Mouse (Mus musculus) thymus, adult 2 months (tissue): ENCODE results near the gene Mrpl18. TPM values are rescaled to one million over a fixed set of nuclear protein-coding genes. Genes with fewer than 3 reads are reported as not detected.
"Not testable (repeated sequence)": the region's sequence is repeated elsewhere in the genome, so short reads cannot be mapped to it uniquely, and the experiment has no call there.

Source experiments
- DNase-seq: peaks from one replicate; pipeline ENCODE4 v3.0.0; 2021
- H3K27ac ChIP-seq: fragments of 200-500 bp; 2 replicates; pipeline ENCODE4 v1.5.1; 2012; ENCODE audit warnings: low read length, control low read depth; ENCODE audit not compliant: control insufficient read depth, insufficient read depth
- H3K27me3 ChIP-seq: fragments of 200-500 bp; 2 replicates; pipeline ENCODE4 v1.6.1; 2012; ENCODE audit warnings: mild to moderate bottlenecking, low read length, moderate library complexity, mixed read lengths; ENCODE audit not compliant: control insufficient read depth, insufficient read depth
- H3K36me3 ChIP-seq: fragments of 200-500 bp; 2 replicates; pipeline ENCODE4 v1.6.1; 2012; ENCODE audit warnings: mild to moderate bottlenecking, low read length, moderate library complexity; ENCODE audit not compliant: control insufficient read depth, insufficient read depth
- H3K4me1 ChIP-seq: fragments of 200-500 bp; replicated peaks from 2 replicates; pipeline ENCODE4 v1.6.1; 2012; ENCODE audit warnings: low read length; ENCODE audit not compliant: control insufficient read depth, insufficient read depth
- H3K4me3 ChIP-seq: fragments of 200-500 bp; 2 replicates; pipeline ENCODE4 v1.5.1; 2012; ENCODE audit warnings: mild to moderate bottlenecking, low read length, control low read depth, moderate library complexity; ENCODE audit not compliant: control insufficient read depth, insufficient read depth
- CTCF ChIP-seq: fragments of 200-500 bp; IDR thresholded peaks from 2 replicates; pipeline ENCODE4 v1.5.1; 2012; ENCODE audit warnings: mild to moderate bottlenecking, control low read depth, low read length, moderate library complexity, borderline replicate concordance; ENCODE audit not compliant: control insufficient read depth, poor library complexity, insufficient read depth; ENCODE audit errors: extremely low read depth
- POLR2A ChIP-seq: fragments of 200-500 bp; IDR thresholded peaks from 2 replicates; pipeline ENCODE4 v1.6.1; 2012; ENCODE audit warnings: mild to moderate bottlenecking, low read length, control low read depth, moderate library complexity; ENCODE audit not compliant: control insufficient read depth, poor library complexity, insufficient read depth; ENCODE audit errors: extremely low read depth
- WGBS: fragments of 180-500 bp; shearing (Covaris S2); methylation state at CpG from one replicate; pipeline ENCODE4 v1.1.7; 2018; 5-methylcytosine and 5-hydroxymethylcytosine counted together
- polyA plus RNA-seq: library from polyadenylated mRNA; depleted of rRNA; stranded (reverse); fragments of >200 nt; gene quantifications from 2 replicates; pipeline ENCODE4 v1.2.3, GENCODE M21; 2012

Gene Mrpl18
- polyA plus RNA-seq, 1 experiment = 48.4 TPM

DNA sequence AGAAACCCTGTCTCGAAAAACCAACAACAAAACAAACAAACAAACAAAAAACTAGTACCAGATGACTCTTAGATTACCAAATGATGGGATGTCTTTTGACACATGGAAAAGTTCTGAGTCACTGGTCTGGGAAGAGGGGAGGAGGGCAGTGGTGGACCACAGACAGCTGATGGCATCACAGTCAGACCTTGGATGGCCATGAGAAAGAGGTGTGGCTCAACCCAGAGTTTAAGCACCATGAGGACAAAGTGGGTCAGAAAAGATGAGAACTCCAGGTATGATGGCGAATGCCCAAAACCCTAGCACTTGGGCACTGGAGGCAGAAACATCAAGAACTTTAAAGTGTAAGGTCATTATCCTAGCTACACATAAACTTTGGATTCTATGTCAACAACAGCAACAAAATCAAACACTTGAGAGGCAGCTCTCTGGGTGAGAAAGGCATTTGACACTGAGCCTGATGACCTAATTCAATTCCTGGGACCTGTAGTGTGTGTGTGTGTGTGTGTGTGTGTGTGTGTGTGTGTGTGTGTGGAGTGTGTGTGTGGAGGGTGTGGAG is 21.3 kb upstream of the Mrpl18 start:
- no peaks in the 10 kb centered on the region for H3K36me3 ChIP-seq
- 90% methylated on average over 2 of the region's 2 CpGs for WGBS
- TF ChIP-seq CTCF = no peak

DNA sequence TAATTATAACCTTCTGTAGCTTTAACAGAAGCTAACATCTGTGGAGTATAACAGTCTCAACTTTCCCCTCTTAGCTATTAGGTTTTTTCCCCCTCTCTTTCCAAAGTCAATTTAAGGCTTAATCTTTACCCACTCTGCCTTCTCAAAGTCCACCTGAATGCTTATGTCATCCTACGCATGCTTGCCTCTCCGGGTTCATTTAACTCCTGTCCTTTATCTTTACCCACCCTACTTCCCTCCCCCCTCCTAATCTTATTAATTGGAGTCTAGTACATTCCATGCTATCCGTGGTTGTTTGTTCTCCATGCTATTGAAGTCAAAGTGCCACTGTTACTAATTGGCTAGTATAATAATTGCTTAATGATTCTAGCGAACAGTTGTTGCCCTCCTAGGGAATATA is 19.6 kb upstream of the Mrpl18 start:
- H3K27me3 ChIP-seq = no peaks in the 10 kb centered on the region
- peaks cover 2% of the 10 kb centered on the region; the same call in 1 of the 2 replicates for H3K4me1 ChIP-seq
- 91% methylated on average over 4 of the region's 4 CpGs for WGBS
- DNase-seq = no peak
- TF ChIP-seq POLR2A (no peak), CTCF (no peak)
- H3K27ac ChIP-seq = no peak overlapping the region
- no peak overlapping the region for H3K4me3 ChIP-seq
- H3K36me3 ChIP-seq = no peaks in the 10 kb centered on the region

More for the DNA sequence above, 21.3 kb upstream of the Mrpl18 start:
- peaks cover 2% of the 10 kb centered on the region; the same call in 1 of the 2 replicates for H3K4me1 ChIP-seq
- DNase-seq = no peak
- no peak overlapping the region for H3K4me3 ChIP-seq
- no peaks in the 10 kb centered on the region; the same call in 1 of the 2 replicates for H3K27me3 ChIP-seq
- H3K27ac ChIP-seq = no peak overlapping the region

DNA sequence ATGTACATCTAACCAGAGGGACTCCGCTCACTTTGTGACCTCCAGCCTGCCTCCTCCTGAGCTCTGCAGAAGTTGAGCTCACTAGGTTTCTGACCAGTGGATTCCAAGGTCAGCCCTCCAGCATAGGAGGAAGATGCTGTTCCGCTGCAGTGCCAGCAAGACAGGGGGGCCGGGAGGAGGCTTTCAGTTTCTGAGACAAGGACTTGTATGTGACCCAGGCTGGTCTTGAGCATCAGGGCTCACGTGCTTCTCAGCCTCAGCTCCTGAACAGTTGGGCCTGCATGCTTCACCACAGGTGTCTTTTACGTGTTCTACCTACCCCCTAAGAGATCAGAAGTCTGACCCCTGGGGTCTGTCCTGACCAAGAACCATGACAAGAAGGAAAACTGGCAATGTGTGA is 15.4 kb upstream of the Mrpl18 start:
- 90% methylated on average over 5 of the region's 5 CpGs for WGBS
- H3K27ac ChIP-seq, H3K27me3 ChIP-seq, H3K4me3 ChIP-seq, DNase-seq, H3K4me1 ChIP-seq, H3K36me3 ChIP-seq: not testable (repeated sequence)

DNA sequence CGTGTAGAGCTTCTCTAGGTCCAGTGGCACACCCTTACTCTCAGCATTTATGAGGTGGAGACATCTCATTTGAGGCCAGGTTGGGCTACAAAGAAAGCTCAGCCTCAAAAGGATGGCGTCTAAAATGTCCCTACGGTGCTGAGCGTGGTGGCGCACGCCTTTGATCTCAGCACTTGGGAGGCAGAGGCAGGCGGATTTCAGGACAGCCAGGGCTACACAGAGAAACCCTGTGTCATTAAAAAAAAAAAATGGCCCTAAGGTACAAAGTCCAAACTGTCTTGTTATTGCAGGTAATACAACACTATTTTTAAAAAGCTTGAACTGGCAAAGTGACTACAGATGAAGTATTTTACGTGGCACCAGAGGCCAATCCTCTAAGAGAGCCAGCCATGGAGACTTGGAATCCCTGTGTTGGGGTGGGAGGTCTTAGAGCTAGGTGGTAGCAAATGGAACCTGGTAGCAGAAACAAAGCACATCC is 9.6 kb upstream of the Mrpl18 start:
- Histone ChIP-seq H3K36me3 (peaks cover 50% of the 10 kb centered on the region), H3K27ac (no peak overlapping the region), H3K27me3 (no peaks in the 10 kb centered on the region), H3K4me3 (no peak overlapping the region), H3K4me1 (no peaks in the 10 kb centered on the region)
- WGBS = 95% methylated on average over 8 of the region's 8 CpGs
- no peak for DNase-seq
- no peak for TF ChIP-seq POLR2A
- TF ChIP-seq CTCF = no peak

DNA sequence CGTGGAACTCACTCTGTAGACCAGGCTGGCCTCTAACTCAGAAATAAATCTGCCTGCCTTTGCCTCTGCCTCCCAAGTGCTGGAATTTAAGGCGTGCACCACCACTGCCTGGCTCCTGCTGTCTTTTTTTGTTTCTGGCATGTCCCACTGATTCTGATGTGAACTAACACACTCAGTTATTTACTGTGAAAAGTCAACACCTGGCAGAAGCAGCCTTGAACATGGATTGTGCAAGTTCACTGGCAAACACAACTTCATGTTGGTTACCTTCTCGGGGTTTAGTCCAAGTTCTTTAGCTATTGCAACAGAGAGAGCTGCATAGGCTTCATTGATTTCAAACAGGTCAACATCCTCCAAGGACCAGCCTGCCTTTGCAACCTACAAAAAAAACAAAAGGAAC is 8.9 kb upstream of the Mrpl18 start:
- DNase-seq = no peak
- Histone ChIP-seq H3K4me3 (no peak overlapping the region), H3K27ac (no peak overlapping the region), H3K36me3 (peaks cover 57% of the 10 kb centered on the region), H3K27me3 (no peaks in the 10 kb centered on the region), H3K4me1 (no peaks in the 10 kb centered on the region)
- WGBS = 96% methylated on average over 3 of the region's 3 CpGs
- TF ChIP-seq CTCF = no peak
- no peak for TF ChIP-seq POLR2A

DNA sequence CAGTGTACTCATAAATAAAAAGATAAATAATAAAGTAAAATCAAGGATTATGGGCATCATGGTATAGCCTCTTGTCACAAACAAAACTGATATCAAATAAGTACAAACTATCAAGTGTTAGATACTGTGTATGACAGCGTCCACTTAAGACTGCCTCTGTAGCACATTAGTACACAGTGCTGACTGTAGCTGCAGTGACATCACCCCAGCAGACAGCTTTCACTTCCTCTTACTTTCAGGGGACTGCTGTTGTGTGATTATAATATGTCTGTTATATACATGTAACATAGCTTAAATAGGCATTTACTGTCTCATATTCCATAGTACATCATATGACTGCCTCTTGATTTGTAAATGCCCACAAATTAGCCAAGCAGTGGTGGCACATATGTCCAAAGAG is 4.9 kb upstream of the Mrpl18 start:
- WGBS = 88% methylated on average over 1 of the region's 1 CpGs
- Histone ChIP-seq H3K27ac (no peak overlapping the region), H3K27me3 (no peaks in the 10 kb centered on the region), H3K36me3 (peaks cover 66% of the 10 kb centered on the region), H3K4me1 (peaks cover 5% of the 10 kb centered on the region; the same call in 1 of the 2 replicates), H3K4me3 (no peak overlapping the region)
- no peak for DNase-seq
- no peak for TF ChIP-seq CTCF
- no peak for TF ChIP-seq POLR2A
